19 mouse cellular contexts compared by ENCODE assay signal in genomic region chr15:95192951-95193350, GRCm38 (mm10).
DNase-seq lines count a peak whose midpoint lies in the region; ATAC-seq and TF ChIP-seq lines count a peak whose summit lies in the region.
"Had no signal": no experiment of that assay in that cellular context is flagged by ENCODE, and none has a peak within 500 bp of the region (broad histone marks: within the 10 kb centered on the region; RNA-seq: fewer than 3 reads in every experiment).

No protein-coding gene starts in this region.

- peak; percentile 51; the same call in 1 of the 2 replicates for ATAC-seq in forebrain, embryonic 13.5 days
- ATAC-seq in forebrain, embryonic 12.5 days (ENCODE audit: low FRiP score), result no peak
- ATAC-seq in forebrain, postnatal 0 days, result peak; percentile 79
- ATAC-seq: hindbrain, postnatal 0 days had no signal

- no peak overlapping the region for H3K9ac ChIP-seq in forebrain, embryonic 13.5 days
- no peak overlapping the region for H3K9ac ChIP-seq in forebrain, embryonic 12.5 days
- H3K9ac ChIP-seq in forebrain, postnatal 0 days, result no peak overlapping the region
- H3K9ac ChIP-seq: embryonic facial prominence, embryonic 15.5 days; heart, embryonic 15.5 days; hindbrain, embryonic 13.5 days had no signal

- no peak for TF ChIP-seq CTCF in embryonic fibroblast, embryonic 13.5 days (IDR thresholded peaks at IDR 0.05; ENCODE audit: borderline replicate concordance, insufficient read depth, low read length)
- no peak for TF ChIP-seq CTCF in forebrain, postnatal 0 days (IDR thresholded peaks at IDR 0.05; ENCODE audit: low read depth)
- no peak for TF ChIP-seq CTCF in lung, adult 2 months (IDR thresholded peaks at IDR 0.05; ENCODE audit: insufficient read depth, low read length)

- no peak for TF ChIP-seq POLR2A in embryonic fibroblast, embryonic 13.5 days (IDR thresholded peaks at IDR 0.05; ENCODE audit: low read depth, low read length)
- no peak for TF ChIP-seq POLR2A in lung, adult 2 months (IDR thresholded peaks at IDR 0.05; ENCODE audit: borderline replicate concordance, extremely low read depth, low read depth, low read length)

- no peaks in the 10 kb centered on the region for H3K9me3 ChIP-seq in forebrain, embryonic 13.5 days (replicated peaks)
- no peaks in the 10 kb centered on the region for H3K9me3 ChIP-seq in forebrain, embryonic 12.5 days
- no peaks in the 10 kb centered on the region for H3K9me3 ChIP-seq in forebrain, postnatal 0 days (ENCODE audit: low read length)
- H3K9me3 ChIP-seq: embryonic facial prominence, embryonic 15.5 days; heart, embryonic 10.5 days; heart, embryonic 15.5 days; hindbrain, embryonic 13.5 days had no signal

- peak; percentile 15 for DNase-seq in kidney, postnatal 10 days
- DNase-seq in kidney, postnatal 25 days, result no peak
- DNase-seq in forebrain, postnatal 0 days, result peak; percentile 63
- no peak for DNase-seq in lung, adult 2 months
- DNase-seq: adrenal gland, postnatal 10 days; cerebellum, adult 18-20 months; gastrocnemius, postnatal 36 days; heart, adult 18-20 months; heart, postnatal 14 days; kidney, adult 11 months; kidney, adult 9 months had no signal

- H3K4me1 ChIP-seq in forebrain, embryonic 13.5 days, result peaks cover 15% of the 10 kb centered on the region; the same call in 1 of the 2 replicates
- no peaks in the 10 kb centered on the region for H3K4me1 ChIP-seq in forebrain, embryonic 12.5 days
- no peaks in the 10 kb centered on the region for H3K4me1 ChIP-seq in embryonic fibroblast, embryonic 13.5 days (ENCODE audit: control insufficient read depth, insufficient read depth, low read length)
- H3K4me1 ChIP-seq in forebrain, postnatal 0 days (ENCODE audit: insufficient read depth), result peaks cover 10% of the 10 kb centered on the region
- H3K4me1 ChIP-seq in lung, adult 2 months (ENCODE audit: control insufficient read depth, insufficient read depth, low read length), result no peaks in the 10 kb centered on the region
- H3K4me1 ChIP-seq: heart, embryonic 10.5 days; heart, embryonic 15.5 days; hindbrain, embryonic 13.5 days had no signal

- no peak overlapping the region for H3K4me2 ChIP-seq in forebrain, embryonic 13.5 days
- no peak overlapping the region for H3K4me2 ChIP-seq in forebrain, embryonic 12.5 days
- H3K4me2 ChIP-seq in forebrain, postnatal 0 days (ENCODE audit: low read depth), result no peak overlapping the region
- H3K4me2 ChIP-seq: embryonic facial prominence, embryonic 15.5 days; heart, embryonic 15.5 days; hindbrain, embryonic 13.5 days had no signal

- H3K27ac ChIP-seq in forebrain, embryonic 13.5 days, result peak overlapping the region; percentile 66
- no peak overlapping the region for H3K27ac ChIP-seq in forebrain, embryonic 12.5 days
- peak overlapping the region; percentile 57; the same call in 1 of the 2 replicates for H3K27ac ChIP-seq in embryonic fibroblast, embryonic 13.5 days (ENCODE audit: insufficient read depth, low read length)
- peak overlapping the region; percentile 82 for H3K27ac ChIP-seq in forebrain, postnatal 0 days (ENCODE audit: low read depth, low read length)
- H3K27ac ChIP-seq: embryonic facial prominence, embryonic 15.5 days; heart, embryonic 10.5 days; heart, embryonic 15.5 days; hindbrain, embryonic 13.5 days; hindbrain, postnatal 0 days had no signal

- 85% methylated on average over 8 of the region's 8 CpGs for WGBS in forebrain, embryonic 13.5 days
- 83% methylated on average over 8 of the region's 8 CpGs for WGBS in forebrain, embryonic 12.5 days
- 58% methylated on average over 8 of the region's 8 CpGs for WGBS in forebrain, postnatal 0 days
- 73% methylated on average over 8 of the region's 8 CpGs for WGBS in lung, adult 2 months

- H3K27me3 ChIP-seq in forebrain, embryonic 13.5 days, result no peaks in the 10 kb centered on the region
- H3K27me3 ChIP-seq in forebrain, embryonic 12.5 days, result no peaks in the 10 kb centered on the region
- H3K27me3 ChIP-seq in forebrain, postnatal 0 days (ENCODE audit: insufficient read depth, low read length), result no peaks in the 10 kb centered on the region
- H3K27me3 ChIP-seq: embryonic facial prominence, embryonic 15.5 days; heart, embryonic 15.5 days; hindbrain, embryonic 13.5 days had no signal

- H3K4me3 ChIP-seq in forebrain, embryonic 13.5 days, result no peak overlapping the region
- no peak overlapping the region for H3K4me3 ChIP-seq in forebrain, embryonic 12.5 days (replicated peaks)
- no peak overlapping the region for H3K4me3 ChIP-seq in embryonic fibroblast, embryonic 13.5 days (ENCODE audit: insufficient read depth, low read length)
- no peak overlapping the region for H3K4me3 ChIP-seq in forebrain, postnatal 0 days (ENCODE audit: low read depth, low read length)
- no peak overlapping the region for H3K4me3 ChIP-seq in lung, adult 2 months (replicated peaks; ENCODE audit: extremely low read depth, low read depth, low read length)
- H3K4me3 ChIP-seq: embryonic facial prominence, embryonic 15.5 days; heart, embryonic 10.5 days; heart, embryonic 15.5 days; hindbrain, embryonic 13.5 days had no signal

- H3K36me3 ChIP-seq in forebrain, embryonic 13.5 days (ENCODE audit: poor library complexity, severe bottlenecking), result no peaks in the 10 kb centered on the region
- no peaks in the 10 kb centered on the region for H3K36me3 ChIP-seq in forebrain, embryonic 12.5 days (replicated peaks)
- no peaks in the 10 kb centered on the region for H3K36me3 ChIP-seq in forebrain, postnatal 0 days (ENCODE audit: insufficient read depth)
- H3K36me3 ChIP-seq: embryonic facial prominence, embryonic 15.5 days; heart, embryonic 10.5 days; heart, embryonic 15.5 days; hindbrain, embryonic 13.5 days had no signal

Comparison
In these comparisons a context has a peak if more than half of its experiments do, and no peak if none do; other contexts are left out.
1. DNase-seq: peak in kidney, postnatal 10 days (single experiment) and forebrain, postnatal 0 days (single experiment); none in kidney, postnatal 25 days (0 of 2) and lung, adult 2 months (single experiment).